In genomic region chr10:56566836-56567442, GRCm38 (mm10) we compare ENCODE assay signal across 14 mouse cellular contexts.
"Had no signal": no experiment of that assay in that cellular context is flagged by ENCODE, and none has a peak within 500 bp of the region (broad histone marks: within the 10 kb centered on the region; RNA-seq: fewer than 3 reads in every experiment).

No protein-coding gene starts in this region.

- H3K9me3 ChIP-seq: midbrain, embryonic 10.5 days; midbrain, embryonic 12.5 days; neural tube, embryonic 12.5 days; stomach, embryonic 15.5 days had no signal

- H3K9ac ChIP-seq: lung, embryonic 14.5 days; midbrain, embryonic 12.5 days; neural tube, embryonic 12.5 days; stomach, embryonic 15.5 days had no signal

- H3K27ac ChIP-seq: midbrain, embryonic 10.5 days; midbrain, embryonic 12.5 days; neural tube, embryonic 12.5 days; stomach, embryonic 15.5 days; stomach, postnatal 0 days had no signal

- H3K27me3 ChIP-seq: midbrain, embryonic 12.5 days; neural tube, embryonic 12.5 days; stomach, embryonic 15.5 days had no signal

- H3K4me2 ChIP-seq: lung, embryonic 14.5 days; midbrain, embryonic 12.5 days; neural tube, embryonic 12.5 days; stomach, embryonic 15.5 days had no signal

- H3K36me3 ChIP-seq: midbrain, embryonic 10.5 days; midbrain, embryonic 12.5 days; neural tube, embryonic 12.5 days; stomach, embryonic 15.5 days had no signal

- DNase-seq: lung, adult 18-20 months; lung, embryonic 14.5 days; lung, postnatal 10 days; lung, postnatal 4 days; midbrain, embryonic 14.5 days; right cerebral cortex, postnatal 14 days; thymus, adult 2 months; thymus, postnatal 25 days; thymus, postnatal 4 days had no signal

- H3K4me3 ChIP-seq: midbrain, embryonic 10.5 days; midbrain, embryonic 12.5 days; neural tube, embryonic 12.5 days; stomach, embryonic 15.5 days had no signal

- H3K4me1 ChIP-seq: midbrain, embryonic 10.5 days; midbrain, embryonic 12.5 days; neural tube, embryonic 12.5 days; stomach, embryonic 15.5 days had no signal
